Mouse (Mus musculus): Measurements from ENCODE around the gene Pigm. TPM values are rescaled to one million over a fixed set of nuclear protein-coding genes. Genes with fewer than 3 reads are reported as not detected.
A peak's percentile ranks its signal among the peaks of the same experiment; 100 is the strongest.

Gene Pigm
- polyA plus RNA-seq, 1 experiment from 2014 or later, result 3.5 TPM

DNA sequence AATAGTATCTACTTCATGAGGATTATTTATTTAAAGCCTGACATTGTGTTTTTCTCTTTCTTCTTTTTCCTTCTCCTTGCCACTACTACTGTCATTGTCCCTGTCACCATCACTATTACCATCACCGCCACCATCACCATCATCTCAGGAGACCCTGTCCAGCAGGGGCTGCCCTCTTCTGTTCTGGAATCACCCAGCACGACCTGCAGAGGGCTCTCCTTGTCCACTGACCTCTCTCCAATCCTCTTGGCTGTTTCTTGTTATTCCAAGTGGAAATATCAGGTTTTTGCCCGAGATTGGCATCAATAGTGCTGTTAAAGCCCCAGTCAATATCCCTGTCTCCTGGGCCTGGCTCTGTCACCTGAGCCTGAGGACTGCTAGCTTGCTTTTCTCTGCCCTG is 42.8 kb upstream of the Pigm start:
- Histone ChIP-seq H3K27ac (ENCODE audit: low read length) (no peak overlapping the region), H3K9me3 (replicated peaks; ENCODE audit: control insufficient read depth, low read length) (no peaks in the 10 kb centered on the region), H3K27me3 (ENCODE audit: control insufficient read depth, insufficient read depth, low read length) (peaks cover 43% of the 10 kb centered on the region), H3K4me2 (ENCODE audit: low read depth, low read length) (no peak overlapping the region), H3K36me3 (ENCODE audit: control insufficient read depth, insufficient read depth) (no peaks in the 10 kb centered on the region), H3K9ac (ENCODE audit: low read length) (no peak overlapping the region), H3K4me3 (ENCODE audit: low read length) (no peak overlapping the region), H3K4me1 (ENCODE audit: control insufficient read depth, insufficient read depth, low read length) (no peaks in the 10 kb centered on the region)
- no peak for ATAC-seq (replicated peaks; ENCODE audit: extremely low read depth, insufficient read depth, low FRiP score)
- 11% methylated on average over 3 of the region's 3 CpGs for WGBS

DNA sequence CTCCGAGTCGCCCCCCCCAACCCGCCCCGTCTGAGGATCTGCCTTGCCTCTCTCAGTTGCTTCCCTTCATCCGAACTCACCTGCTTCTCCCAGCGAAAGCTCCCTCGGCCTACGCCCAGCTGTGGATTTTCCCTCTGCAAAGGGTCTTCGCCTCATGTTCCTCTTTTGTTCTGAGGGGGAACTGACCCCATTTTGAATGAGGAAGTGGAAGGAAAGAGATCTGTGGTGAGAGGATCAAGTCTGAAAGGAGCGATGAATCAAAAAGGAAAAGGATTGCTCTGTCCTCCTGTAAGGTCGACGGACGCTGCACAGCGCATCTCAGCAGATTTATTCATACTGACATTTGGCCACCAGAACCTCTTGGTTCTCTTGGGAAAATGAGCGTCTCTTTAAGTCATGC is 40.5 kb upstream of the Pigm start:
- Histone ChIP-seq H3K27me3 (ENCODE audit: control insufficient read depth, insufficient read depth, low read length) (peaks cover 41% of the 10 kb centered on the region), H3K9me3 (replicated peaks; ENCODE audit: control insufficient read depth, low read length) (no peaks in the 10 kb centered on the region), H3K4me2 (ENCODE audit: low read depth, low read length) (no peak overlapping the region), H3K36me3 (ENCODE audit: control insufficient read depth, insufficient read depth) (no peaks in the 10 kb centered on the region), H3K9ac (ENCODE audit: low read length) (no peak overlapping the region), H3K27ac (ENCODE audit: low read length) (no peak overlapping the region), H3K4me3 (ENCODE audit: low read length) (no peak overlapping the region), H3K4me1 (ENCODE audit: control insufficient read depth, insufficient read depth, low read length) (peaks cover 4% of the 10 kb centered on the region)
- 69% methylated on average over 15 of the region's 15 CpGs for WGBS
- no peak for ATAC-seq (replicated peaks; ENCODE audit: extremely low read depth, insufficient read depth, low FRiP score)

DNA sequence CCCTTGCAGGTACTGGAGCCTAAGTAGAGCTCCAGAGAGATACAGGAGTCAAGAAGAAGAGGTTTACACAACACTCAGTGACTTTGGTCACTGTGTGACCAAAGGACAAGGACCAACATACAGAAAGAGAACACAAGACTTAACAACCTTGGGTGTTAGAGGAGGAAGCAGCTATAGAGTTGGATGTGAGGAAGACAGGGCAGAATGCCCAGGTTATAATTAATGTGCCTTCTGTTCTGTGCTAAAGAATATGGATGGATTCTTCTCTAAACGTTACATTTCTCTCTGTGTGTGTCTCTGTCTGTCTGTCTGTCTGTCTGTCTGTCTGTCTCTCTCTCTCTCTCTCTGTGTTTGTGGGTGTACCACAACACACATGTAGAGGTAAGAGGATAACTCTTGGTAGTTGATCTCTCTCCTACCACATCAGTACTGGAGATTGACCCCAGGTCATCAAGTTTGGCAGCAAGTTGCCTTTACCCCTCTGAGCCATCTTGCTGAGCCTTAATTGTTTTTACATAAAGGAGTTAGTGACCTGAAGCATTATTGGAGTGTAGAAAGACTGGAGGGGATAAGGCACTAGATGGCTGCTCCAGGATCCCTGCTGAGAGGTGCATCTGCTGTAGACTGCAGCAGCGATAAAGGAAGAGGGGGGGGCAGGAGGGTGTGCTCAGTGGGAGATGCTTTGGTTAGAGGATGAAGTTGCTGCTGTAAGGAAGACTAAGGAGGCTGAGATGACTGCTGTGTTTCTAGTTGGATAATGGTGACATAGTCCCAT is 38.7 kb upstream of the Pigm start:
- Histone ChIP-seq H3K4me1 (ENCODE audit: control insufficient read depth, insufficient read depth, low read length) (peaks cover 11% of the 10 kb centered on the region), H3K27me3 (ENCODE audit: control insufficient read depth, insufficient read depth, low read length) (peaks cover 51% of the 10 kb centered on the region), H3K27ac (ENCODE audit: low read length) (no peak overlapping the region), H3K4me2 (ENCODE audit: low read depth, low read length) (no peak overlapping the region), H3K9me3 (replicated peaks; ENCODE audit: control insufficient read depth, low read length) (no peaks in the 10 kb centered on the region), H3K36me3 (ENCODE audit: control insufficient read depth, insufficient read depth) (no peaks in the 10 kb centered on the region), H3K4me3 (ENCODE audit: low read length) (no peak overlapping the region), H3K9ac (ENCODE audit: low read length) (no peak overlapping the region)
- no peak for ATAC-seq (replicated peaks; ENCODE audit: extremely low read depth, insufficient read depth, low FRiP score)
- WGBS, result 24% methylated on average over 2 of the region's 2 CpGs

DNA sequence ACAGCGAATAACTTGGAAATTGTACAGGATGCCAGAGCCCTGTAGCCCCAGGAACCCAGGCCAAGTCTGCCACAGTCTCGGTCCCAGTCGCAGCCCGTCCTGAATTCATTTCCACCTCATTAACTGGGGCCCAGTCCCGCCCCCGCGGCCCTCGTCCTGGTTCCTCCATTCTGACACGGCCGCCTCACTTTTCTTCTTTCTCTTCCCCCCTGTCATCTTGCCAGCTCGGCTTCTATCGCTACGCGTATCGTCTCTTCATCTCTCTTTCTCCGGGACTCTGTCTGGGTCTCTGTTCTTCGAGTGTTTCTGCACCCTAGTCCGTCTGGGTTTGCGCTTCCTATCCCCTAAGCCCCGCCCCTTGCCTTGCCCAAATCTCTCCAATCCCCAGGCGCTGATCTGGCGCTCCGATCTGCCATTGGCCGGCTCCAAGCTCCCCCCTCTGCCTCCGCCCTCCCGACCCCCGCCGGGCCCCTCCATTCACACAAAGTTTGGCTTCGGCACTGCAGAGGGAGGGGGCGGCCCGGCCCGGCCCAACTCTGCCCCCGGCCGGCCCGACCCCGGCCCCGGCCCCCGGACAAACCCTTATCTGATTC is 35.5 kb upstream of the Pigm start, which contains the start of gene Kcnj10:
Gene Kcnj10, plus strand, starts transcription at position 482 of the 593 bp plus-strand sequence.
- H3K27ac ChIP-seq (ENCODE audit: low read length), result no peak within 1 kb of the TSS
- peak within 1 kb of the TSS; percentile 86 for H3K4me2 ChIP-seq (ENCODE audit: low read depth, low read length)
- peak within 1 kb of the TSS; percentile 55 for H3K4me3 ChIP-seq (ENCODE audit: low read length)
- peak; percentile 73 for ATAC-seq (replicated peaks; ENCODE audit: extremely low read depth, insufficient read depth, low FRiP score)
- H3K4me1 ChIP-seq (ENCODE audit: control insufficient read depth, insufficient read depth, low read length), result peaks cover 11% of the 10 kb centered on the region
- peaks cover 43% of the 10 kb centered on the region for H3K27me3 ChIP-seq (ENCODE audit: control insufficient read depth, insufficient read depth, low read length)
- 2% methylated on average over 38 of the region's 38 CpGs for WGBS
- no peak within 1 kb of the TSS for H3K9ac ChIP-seq (ENCODE audit: low read length)
- H3K36me3 ChIP-seq (ENCODE audit: control insufficient read depth, insufficient read depth), result no peaks in the 10 kb centered on the region
- H3K9me3 ChIP-seq (replicated peaks; ENCODE audit: control insufficient read depth, low read length), result no peaks in the 10 kb centered on the region

DNA sequence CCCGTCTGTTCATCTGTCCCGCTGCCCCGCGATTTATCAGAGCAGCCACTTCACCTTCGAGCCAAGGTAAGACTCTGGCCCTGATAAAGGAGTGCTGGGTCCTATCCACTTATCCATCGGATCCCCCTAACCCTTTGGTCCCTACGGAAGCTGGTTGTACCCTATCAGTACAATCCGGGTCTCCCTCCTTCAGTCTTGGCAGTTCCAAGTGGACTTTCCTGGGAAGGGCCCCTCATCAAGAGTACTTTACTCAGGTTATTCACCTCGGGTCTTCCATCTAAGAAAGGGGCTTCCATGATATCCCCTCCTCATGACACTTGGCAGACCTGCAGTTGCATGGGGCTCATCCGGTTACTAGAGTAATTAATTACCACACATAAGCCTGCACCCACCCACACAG is 35.0 kb upstream of the Pigm start:
- WGBS, result 11% methylated on average over 10 of the region's 10 CpGs
- no peak overlapping the region for H3K9ac ChIP-seq (ENCODE audit: low read length)
- peak overlapping the region; percentile 55 for H3K4me3 ChIP-seq (ENCODE audit: low read length)
- no peak for ATAC-seq (replicated peaks; ENCODE audit: extremely low read depth, insufficient read depth, low FRiP score)
- no peak overlapping the region for H3K27ac ChIP-seq (ENCODE audit: low read length)
- no peaks in the 10 kb centered on the region for H3K36me3 ChIP-seq (ENCODE audit: control insufficient read depth, insufficient read depth)
- peaks cover 40% of the 10 kb centered on the region for H3K27me3 ChIP-seq (ENCODE audit: control insufficient read depth, insufficient read depth, low read length)
- H3K4me1 ChIP-seq (ENCODE audit: control insufficient read depth, insufficient read depth, low read length), result peaks cover 11% of the 10 kb centered on the region
- no peaks in the 10 kb centered on the region for H3K9me3 ChIP-seq (replicated peaks; ENCODE audit: control insufficient read depth, low read length)
- H3K4me2 ChIP-seq (ENCODE audit: low read depth, low read length), result peak overlapping the region; percentile 86

DNA sequence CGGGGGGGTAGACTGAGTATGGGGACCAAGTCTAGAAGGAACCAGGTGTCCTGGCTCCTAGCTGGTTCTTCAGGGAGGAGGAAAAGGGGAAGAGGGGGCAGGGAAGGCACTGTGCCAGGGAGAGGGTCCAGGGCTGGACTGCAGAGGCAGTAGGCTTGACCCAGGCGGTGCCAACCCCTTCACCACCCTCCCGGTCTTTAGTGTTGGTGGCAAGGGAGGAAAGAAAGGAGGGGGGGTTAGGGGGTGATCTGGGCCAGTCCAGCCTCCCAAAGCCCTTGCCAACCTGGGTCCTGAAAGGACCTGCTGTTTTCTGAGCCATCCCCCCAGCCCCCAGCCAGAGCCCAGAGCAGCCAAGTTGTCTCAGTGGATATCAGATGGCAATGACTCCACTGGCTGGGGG is 33.6 kb upstream of the Pigm start:
- H3K27me3 ChIP-seq (ENCODE audit: control insufficient read depth, insufficient read depth, low read length), result peaks cover 38% of the 10 kb centered on the region
- H3K27ac ChIP-seq (ENCODE audit: low read length), result no peak overlapping the region
- H3K4me3 ChIP-seq (ENCODE audit: low read length), result no peak overlapping the region
- no peak overlapping the region for H3K9ac ChIP-seq (ENCODE audit: low read length)
- peaks cover 11% of the 10 kb centered on the region for H3K4me1 ChIP-seq (ENCODE audit: control insufficient read depth, insufficient read depth, low read length)
- no peak overlapping the region for H3K4me2 ChIP-seq (ENCODE audit: low read depth, low read length)
- no peak for ATAC-seq (replicated peaks; ENCODE audit: extremely low read depth, insufficient read depth, low FRiP score)
- no peaks in the 10 kb centered on the region for H3K36me3 ChIP-seq (ENCODE audit: control insufficient read depth, insufficient read depth)
- 77% methylated on average over 3 of the region's 3 CpGs for WGBS
- no peaks in the 10 kb centered on the region for H3K9me3 ChIP-seq (replicated peaks; ENCODE audit: control insufficient read depth, low read length)

DNA sequence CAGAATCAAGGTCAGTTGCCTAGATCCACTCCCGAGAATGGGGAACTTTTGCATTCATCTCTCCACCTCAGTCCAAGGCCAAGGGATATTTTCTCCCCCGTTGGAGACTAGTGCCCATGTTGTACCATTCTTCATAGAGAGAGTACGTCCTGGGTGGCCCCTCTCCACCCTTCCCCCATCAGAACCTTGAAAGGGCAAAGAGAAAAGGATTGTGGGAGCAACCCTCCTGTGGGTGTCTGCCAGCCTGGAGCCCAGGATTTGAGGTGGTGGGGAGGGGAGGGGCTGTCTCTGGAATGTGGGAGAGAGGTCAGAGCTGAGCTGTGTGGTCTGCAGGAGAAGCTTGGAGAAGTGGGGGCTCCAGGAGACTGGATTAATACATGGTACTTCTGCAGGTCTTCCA is 32.4 kb upstream of the Pigm start:
- 45% methylated on average over 3 of the region's 3 CpGs for WGBS
- Histone ChIP-seq H3K27ac (ENCODE audit: low read length) (no peak overlapping the region), H3K27me3 (ENCODE audit: control insufficient read depth, insufficient read depth, low read length) (peaks cover 38% of the 10 kb centered on the region), H3K4me3 (ENCODE audit: low read length) (no peak overlapping the region), H3K9me3 (replicated peaks; ENCODE audit: control insufficient read depth, low read length) (no peaks in the 10 kb centered on the region), H3K36me3 (ENCODE audit: control insufficient read depth, insufficient read depth) (no peaks in the 10 kb centered on the region), H3K4me1 (ENCODE audit: control insufficient read depth, insufficient read depth, low read length) (peaks cover 11% of the 10 kb centered on the region), H3K4me2 (ENCODE audit: low read depth, low read length) (no peak overlapping the region), H3K9ac (ENCODE audit: low read length) (no peak overlapping the region)
- no peak for ATAC-seq (replicated peaks; ENCODE audit: extremely low read depth, insufficient read depth, low FRiP score)

DNA sequence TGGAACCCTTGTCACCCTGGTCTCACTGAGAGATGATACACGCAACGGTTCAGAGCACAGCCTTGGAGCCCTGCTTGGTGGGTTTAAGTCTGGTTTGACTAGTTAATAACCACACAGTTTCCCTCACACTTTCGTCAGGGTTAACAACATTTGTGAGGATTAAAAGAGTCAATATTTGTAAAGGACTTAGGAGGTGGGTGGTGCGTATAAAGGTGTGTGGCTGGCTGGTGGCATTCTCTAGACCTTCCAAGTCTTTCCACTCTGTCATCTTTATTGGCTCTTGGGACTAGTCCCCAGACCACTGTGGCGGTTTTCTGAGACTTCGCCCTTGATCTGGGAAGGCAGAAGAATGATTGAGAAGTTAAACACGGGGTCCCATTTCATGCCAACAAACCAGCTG is 31.5 kb upstream of the Pigm start:
- no peaks in the 10 kb centered on the region for H3K36me3 ChIP-seq (ENCODE audit: control insufficient read depth, insufficient read depth)
- H3K27ac ChIP-seq (ENCODE audit: low read length), result no peak overlapping the region
- 69% methylated on average over 7 of the region's 7 CpGs for WGBS
- H3K27me3 ChIP-seq (ENCODE audit: control insufficient read depth, insufficient read depth, low read length), result peaks cover 31% of the 10 kb centered on the region
- ATAC-seq (replicated peaks; ENCODE audit: extremely low read depth, insufficient read depth, low FRiP score), result no peak
- H3K9ac ChIP-seq (ENCODE audit: low read length), result no peak overlapping the region
- H3K4me1 ChIP-seq (ENCODE audit: control insufficient read depth, insufficient read depth, low read length), result peaks cover 11% of the 10 kb centered on the region
- no peaks in the 10 kb centered on the region for H3K9me3 ChIP-seq (replicated peaks; ENCODE audit: control insufficient read depth, low read length)
- H3K4me2 ChIP-seq (ENCODE audit: low read depth, low read length), result no peak overlapping the region
- no peak overlapping the region for H3K4me3 ChIP-seq (ENCODE audit: low read length)

DNA sequence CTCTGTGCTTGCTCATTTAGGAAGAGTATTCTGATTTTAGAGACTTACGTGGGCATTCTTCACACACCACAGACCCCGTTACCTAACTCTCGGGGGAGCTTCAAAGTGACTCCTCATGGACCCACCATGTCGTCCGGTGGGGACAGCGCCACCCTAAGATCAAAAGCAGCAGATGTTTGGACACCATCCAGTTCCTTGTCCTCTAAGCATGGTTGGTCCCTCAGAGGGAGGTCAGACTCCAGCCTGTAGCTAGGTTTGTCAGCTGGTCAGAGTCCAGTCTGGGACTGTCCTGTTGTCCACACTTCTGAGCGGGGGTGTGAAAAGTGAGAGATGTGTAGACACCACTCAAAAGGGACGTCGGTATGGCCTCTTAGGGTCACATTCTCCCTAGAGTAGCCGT is 29.6 kb upstream of the Pigm start:
- H3K4me1 ChIP-seq (ENCODE audit: control insufficient read depth, insufficient read depth, low read length), result peaks cover 3% of the 10 kb centered on the region; the same call in 1 of the 2 replicates
- 77% methylated on average over 10 of the region's 10 CpGs for WGBS
- no peaks in the 10 kb centered on the region for H3K36me3 ChIP-seq (ENCODE audit: control insufficient read depth, insufficient read depth)
- no peak overlapping the region for H3K27ac ChIP-seq (ENCODE audit: low read length)
- H3K4me3 ChIP-seq (ENCODE audit: low read length), result no peak overlapping the region
- H3K9ac ChIP-seq (ENCODE audit: low read length), result no peak overlapping the region
- H3K4me2 ChIP-seq (ENCODE audit: low read depth, low read length), result no peak overlapping the region
- no peak for ATAC-seq (replicated peaks; ENCODE audit: extremely low read depth, insufficient read depth, low FRiP score)
- H3K9me3 ChIP-seq (replicated peaks; ENCODE audit: control insufficient read depth, low read length), result no peaks in the 10 kb centered on the region
- H3K27me3 ChIP-seq (ENCODE audit: control insufficient read depth, insufficient read depth, low read length), result peaks cover 27% of the 10 kb centered on the region

Data from heart, embryonic 16.5 days (tissue).